Mouse (Mus musculus): Measurements from ENCODE around the gene Kcnc1. TPM values are rescaled to one million over a fixed set of nuclear protein-coding genes. Genes with fewer than 3 reads are reported as not detected.
A peak's percentile ranks its signal among the peaks of the same experiment; 100 is the strongest.

The Kcnc1 gene
- polyA plus RNA-seq, 1 experiment from 2014 or later, result not detected

- 25% methylated on average over 12 of the region's 12 CpGs for WGBS
- Histone ChIP-seq H3K9me3 (ENCODE audit: control insufficient read depth, low read length) (no peaks in the 10 kb centered on the region), H3K36me3 (ENCODE audit: control insufficient read depth, insufficient read depth, low read length) (no peaks in the 10 kb centered on the region), H3K4me2 (ENCODE audit: low read length) (no peak overlapping the region), H3K9ac (ENCODE audit: low read length) (no peak overlapping the region), H3K4me1 (ENCODE audit: control insufficient read depth in 2 of 2, insufficient read depth in 2 of 2, low read length in 2 of 2) (peaks cover 3 to 8% of the 10 kb centered on the region in 2 experiments; a peak in 3 of 4 replicates), H3K27ac (replicated peaks in 1 of 2; ENCODE audit: control insufficient read depth in 1 of 2, insufficient read depth in 1 of 2, low read depth in 2 of 2, low read length in 2 of 2) (no peak overlapping the region), H3K4me3 (ENCODE audit: control insufficient read depth in 1 of 2, insufficient read depth in 1 of 2, low read depth in 1 of 2, low read length in 2 of 2) (no peak overlapping the region), H3K27me3 (ENCODE audit: control insufficient read depth, insufficient read depth, low read length) (peaks cover 58% of the 10 kb centered on the region)
- ATAC-seq (ENCODE audit: insufficient number of reproducible peaks, insufficient read depth, low FRiP score, low read depth), result no peak
Observed at GRCm38 (mm10) chr7:46393718-46394511, 2.4 kb upstream of the Kcnc1 start.

- no peak for ATAC-seq (ENCODE audit: insufficient number of reproducible peaks, insufficient read depth, low FRiP score, low read depth)
- Histone ChIP-seq H3K27me3 (ENCODE audit: control insufficient read depth, insufficient read depth, low read length) (peaks cover 68% of the 10 kb centered on the region), H3K4me2 (ENCODE audit: low read length) (no peak overlapping the region), H3K9me3 (ENCODE audit: control insufficient read depth, low read length) (no peaks in the 10 kb centered on the region), H3K4me3 (ENCODE audit: control insufficient read depth in 1 of 2, insufficient read depth in 1 of 2, low read depth in 1 of 2, low read length in 2 of 2) (no peak overlapping the region), H3K4me1 (ENCODE audit: control insufficient read depth in 2 of 2, insufficient read depth in 2 of 2, low read length in 2 of 2) (peaks cover 3 to 8% of the 10 kb centered on the region in 2 experiments; a peak in 3 of 4 replicates), H3K27ac (replicated peaks in 1 of 2; ENCODE audit: control insufficient read depth in 1 of 2, insufficient read depth in 1 of 2, low read depth in 2 of 2, low read length in 2 of 2) (no peak overlapping the region), H3K36me3 (ENCODE audit: control insufficient read depth, insufficient read depth, low read length) (no peaks in the 10 kb centered on the region), H3K9ac (ENCODE audit: low read length) (no peak overlapping the region)
- 59% methylated on average over 4 of the region's 4 CpGs for WGBS
Observed at GRCm38 (mm10) chr7:46394933-46395332, 1.4 kb upstream of the Kcnc1 start.

GRCm38 (mm10) chr7:46395571-46395970 lies 726 bp upstream of the Kcnc1 start:
- no peak overlapping the region for H3K9ac ChIP-seq (ENCODE audit: low read length)
- no peaks in the 10 kb centered on the region for H3K9me3 ChIP-seq (ENCODE audit: control insufficient read depth, low read length)
- WGBS, result 36% methylated on average over 6 of the region's 6 CpGs
- peak overlapping the region; percentile 96 for H3K4me2 ChIP-seq (ENCODE audit: low read length)
- H3K36me3 ChIP-seq (ENCODE audit: control insufficient read depth, insufficient read depth, low read length), result no peaks in the 10 kb centered on the region
- no peak overlapping the region for H3K27ac ChIP-seq (replicated peaks in 1 of 2; ENCODE audit: control insufficient read depth in 1 of 2, insufficient read depth in 1 of 2, low read depth in 2 of 2, low read length in 2 of 2)
- H3K4me1 ChIP-seq (ENCODE audit: control insufficient read depth in 2 of 2, insufficient read depth in 2 of 2, low read length in 2 of 2), result peaks cover 3 to 8% of the 10 kb centered on the region in 2 experiments; a peak in 3 of 4 replicates
- H3K4me3 ChIP-seq (ENCODE audit: control insufficient read depth in 1 of 2, insufficient read depth in 1 of 2, low read depth in 1 of 2, low read length in 2 of 2), result peak overlapping the region in 1 of 2 experiments; percentile 50; a peak in 1 of 4 replicates
- ATAC-seq (ENCODE audit: insufficient number of reproducible peaks, insufficient read depth, low FRiP score, low read depth), result no peak
- H3K27me3 ChIP-seq (ENCODE audit: control insufficient read depth, insufficient read depth, low read length), result peaks cover 74% of the 10 kb centered on the region

DNA sequence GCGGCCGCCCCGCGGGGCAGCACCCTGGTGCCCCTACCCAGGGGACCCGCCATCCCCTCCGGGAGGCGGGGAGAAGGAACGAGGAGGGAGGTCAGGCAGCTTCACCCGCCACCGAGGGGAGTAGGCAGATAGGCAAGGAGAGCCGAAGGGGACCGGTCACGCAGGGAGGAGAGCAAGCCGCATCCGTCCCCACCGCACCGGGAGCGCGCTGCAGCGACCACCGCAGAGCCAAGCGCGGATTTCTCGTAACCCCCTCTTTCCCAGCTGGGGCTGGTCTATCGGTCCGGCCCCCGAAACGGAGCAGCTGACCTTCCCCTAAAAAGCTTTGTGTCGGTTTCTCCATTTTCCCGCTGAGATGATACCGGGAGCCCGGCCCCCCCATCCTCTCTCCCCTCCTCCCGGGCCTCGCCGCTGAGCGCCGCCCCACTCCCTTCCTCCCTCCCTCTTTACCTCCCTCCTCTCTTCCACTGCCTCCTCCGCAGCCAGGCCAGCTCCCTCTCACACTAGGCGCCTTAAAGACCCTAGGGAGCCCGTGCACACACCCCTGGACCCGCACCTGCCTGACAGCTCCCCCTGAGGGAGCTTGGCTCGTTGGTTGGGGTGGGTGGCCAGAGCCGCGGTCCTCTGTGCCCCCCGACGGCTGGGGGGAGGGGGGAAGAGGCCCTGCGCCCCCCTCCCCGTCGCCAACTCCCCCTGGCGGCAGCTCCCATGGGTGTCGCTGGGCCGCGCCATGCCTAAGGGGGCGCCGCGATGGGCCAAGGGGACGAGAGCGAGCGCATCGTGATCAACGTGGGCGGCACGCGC lies 833 bp downstream of the Kcnc1 start:
- no peak overlapping the region for H3K27ac ChIP-seq (replicated peaks in 1 of 2; ENCODE audit: control insufficient read depth in 1 of 2, insufficient read depth in 1 of 2, low read depth in 2 of 2, low read length in 2 of 2)
- 3% methylated on average over 58 of the region's 64 CpGs for WGBS
- H3K9me3 ChIP-seq (ENCODE audit: control insufficient read depth, low read length), result no peaks in the 10 kb centered on the region
- ATAC-seq (ENCODE audit: insufficient number of reproducible peaks, insufficient read depth, low FRiP score, low read depth), result peak; percentile 8; the same call in 1 of the 2 replicates
- H3K9ac ChIP-seq (ENCODE audit: low read length), result no peak overlapping the region
- H3K36me3 ChIP-seq (ENCODE audit: control insufficient read depth, insufficient read depth, low read length), result no peaks in the 10 kb centered on the region
- H3K4me2 ChIP-seq (ENCODE audit: low read length), result peak overlapping the region; percentile 96
- peaks cover 3 to 8% of the 10 kb centered on the region in 2 experiments; a peak in 3 of 4 replicates for H3K4me1 ChIP-seq (ENCODE audit: control insufficient read depth in 2 of 2, insufficient read depth in 2 of 2, low read length in 2 of 2)
- H3K4me3 ChIP-seq (ENCODE audit: control insufficient read depth in 1 of 2, insufficient read depth in 1 of 2, low read depth in 1 of 2, low read length in 2 of 2), result peak overlapping the region; percentile 8 to 50; a peak in 3 of 4 replicates
- peaks cover 74% of the 10 kb centered on the region for H3K27me3 ChIP-seq (ENCODE audit: control insufficient read depth, insufficient read depth, low read length)

- ATAC-seq (ENCODE audit: insufficient number of reproducible peaks, insufficient read depth, low FRiP score, low read depth), result no peak
- Histone ChIP-seq H3K36me3 (ENCODE audit: control insufficient read depth, insufficient read depth, low read length) (no peaks in the 10 kb centered on the region), H3K4me3 (ENCODE audit: control insufficient read depth in 1 of 2, insufficient read depth in 1 of 2, low read depth in 1 of 2, low read length in 2 of 2) (no peak overlapping the region), H3K27me3 (ENCODE audit: control insufficient read depth, insufficient read depth, low read length) (peaks cover 74% of the 10 kb centered on the region), H3K9ac (ENCODE audit: low read length) (no peak overlapping the region), H3K9me3 (ENCODE audit: control insufficient read depth, low read length) (no peaks in the 10 kb centered on the region), H3K4me1 (ENCODE audit: control insufficient read depth in 2 of 2, insufficient read depth in 2 of 2, low read length in 2 of 2) (peaks cover 3 to 8% of the 10 kb centered on the region in 2 experiments; a peak in 3 of 4 replicates), H3K4me2 (ENCODE audit: low read length) (no peak overlapping the region), H3K27ac (replicated peaks in 1 of 2; ENCODE audit: control insufficient read depth in 1 of 2, insufficient read depth in 1 of 2, low read depth in 2 of 2, low read length in 2 of 2) (no peak overlapping the region)
- WGBS, result 11% methylated on average over 70 of the region's 70 CpGs
Observed at GRCm38 (mm10) chr7:46397732-46398333, 1.5 kb downstream of the Kcnc1 start.

DNA sequence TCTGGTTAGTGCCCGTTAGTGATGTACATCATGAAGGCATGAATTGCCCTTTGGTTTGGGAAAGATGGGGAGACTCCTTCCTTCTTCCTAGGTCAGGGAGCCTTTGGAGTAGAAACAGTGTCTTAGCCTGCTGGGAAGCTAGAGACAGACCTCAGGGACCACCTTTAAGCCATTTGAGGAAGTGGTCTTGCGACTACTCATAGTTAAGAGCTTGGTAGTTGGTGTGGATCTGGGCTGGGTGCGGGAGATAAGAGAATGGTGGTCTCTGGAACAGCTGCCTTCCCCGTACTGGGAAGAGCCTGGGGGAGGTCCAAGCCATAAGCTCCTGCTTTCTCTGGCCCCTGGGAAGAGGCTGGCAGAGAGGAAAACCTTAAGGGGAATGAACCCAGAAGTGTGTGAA lies 2.3 kb downstream of the Kcnc1 start:
- Histone ChIP-seq H3K4me3 (ENCODE audit: control insufficient read depth in 1 of 2, insufficient read depth in 1 of 2, low read depth in 1 of 2, low read length in 2 of 2) (no peak overlapping the region), H3K27ac (replicated peaks in 1 of 2; ENCODE audit: control insufficient read depth in 1 of 2, insufficient read depth in 1 of 2, low read depth in 2 of 2, low read length in 2 of 2) (no peak overlapping the region), H3K4me2 (ENCODE audit: low read length) (no peak overlapping the region), H3K27me3 (ENCODE audit: control insufficient read depth, insufficient read depth, low read length) (peaks cover 69% of the 10 kb centered on the region), H3K4me1 (ENCODE audit: control insufficient read depth in 2 of 2, insufficient read depth in 2 of 2, low read length in 2 of 2) (peaks cover 3 to 8% of the 10 kb centered on the region in 2 experiments; a peak in 3 of 4 replicates), H3K9ac (ENCODE audit: low read length) (no peak overlapping the region), H3K36me3 (ENCODE audit: control insufficient read depth, insufficient read depth, low read length) (no peaks in the 10 kb centered on the region), H3K9me3 (ENCODE audit: control insufficient read depth, low read length) (no peaks in the 10 kb centered on the region)
- WGBS, result 39% methylated on average over 4 of the region's 4 CpGs
- ATAC-seq (ENCODE audit: insufficient number of reproducible peaks, insufficient read depth, low FRiP score, low read depth), result no peak

- Histone ChIP-seq H3K27me3 (ENCODE audit: control insufficient read depth, insufficient read depth, low read length) (peaks cover 58% of the 10 kb centered on the region), H3K4me2 (ENCODE audit: low read length) (no peak overlapping the region), H3K9me3 (ENCODE audit: control insufficient read depth, low read length) (no peaks in the 10 kb centered on the region), H3K4me3 (ENCODE audit: control insufficient read depth in 1 of 2, insufficient read depth in 1 of 2, low read depth in 1 of 2, low read length in 2 of 2) (no peak overlapping the region), H3K27ac (replicated peaks in 1 of 2; ENCODE audit: control insufficient read depth in 1 of 2, insufficient read depth in 1 of 2, low read depth in 2 of 2, low read length in 2 of 2) (no peak overlapping the region), H3K36me3 (ENCODE audit: control insufficient read depth, insufficient read depth, low read length) (no peaks in the 10 kb centered on the region), H3K9ac (ENCODE audit: low read length) (no peak overlapping the region), H3K4me1 (ENCODE audit: control insufficient read depth in 2 of 2, insufficient read depth in 2 of 2, low read length in 2 of 2) (peaks cover 3 to 8% of the 10 kb centered on the region in 2 experiments; a peak in 3 of 4 replicates)
- ATAC-seq (ENCODE audit: insufficient number of reproducible peaks, insufficient read depth, low FRiP score, low read depth), result no peak
- 83% methylated on average over 1 of the region's 1 CpGs for WGBS
Observed at GRCm38 (mm10) chr7:46399676-46400075, 3.4 kb downstream of the Kcnc1 start.
